Mouse (Mus musculus) large intestine, adult 2 months (tissue): ENCODE measurements around the gene Dus4l. TPM values are rescaled to one million over a fixed set of nuclear protein-coding genes. Genes with fewer than 3 reads are reported as not detected.
"Not testable (repeated sequence)": the region's sequence is repeated elsewhere in the genome, so short reads cannot be mapped to it uniquely, and the experiment has no call there.

Experiments
- DNase-seq: peaks from one replicate; pipeline ENCODE4 v3.0.0-alpha.2; 2012; ENCODE audit warnings: low read depth, low spot score
- WGBS: fragments of 180-500 bp; shearing (Covaris S2); methylation state at CpG from one replicate; pipeline ENCODE4 v1.1.7; 2018; 5-methylcytosine and 5-hydroxymethylcytosine counted together
- polyA plus RNA-seq: library from polyadenylated mRNA; depleted of rRNA; stranded (reverse); fragments of >200 nt; gene quantifications from 2 replicates; pipeline ENCODE4 v1.2.3, GENCODE M21; 2012; rRNA removed

The Dus4l gene
- 2.0 TPM in 2 replicates for polyA plus RNA-seq

DNA sequence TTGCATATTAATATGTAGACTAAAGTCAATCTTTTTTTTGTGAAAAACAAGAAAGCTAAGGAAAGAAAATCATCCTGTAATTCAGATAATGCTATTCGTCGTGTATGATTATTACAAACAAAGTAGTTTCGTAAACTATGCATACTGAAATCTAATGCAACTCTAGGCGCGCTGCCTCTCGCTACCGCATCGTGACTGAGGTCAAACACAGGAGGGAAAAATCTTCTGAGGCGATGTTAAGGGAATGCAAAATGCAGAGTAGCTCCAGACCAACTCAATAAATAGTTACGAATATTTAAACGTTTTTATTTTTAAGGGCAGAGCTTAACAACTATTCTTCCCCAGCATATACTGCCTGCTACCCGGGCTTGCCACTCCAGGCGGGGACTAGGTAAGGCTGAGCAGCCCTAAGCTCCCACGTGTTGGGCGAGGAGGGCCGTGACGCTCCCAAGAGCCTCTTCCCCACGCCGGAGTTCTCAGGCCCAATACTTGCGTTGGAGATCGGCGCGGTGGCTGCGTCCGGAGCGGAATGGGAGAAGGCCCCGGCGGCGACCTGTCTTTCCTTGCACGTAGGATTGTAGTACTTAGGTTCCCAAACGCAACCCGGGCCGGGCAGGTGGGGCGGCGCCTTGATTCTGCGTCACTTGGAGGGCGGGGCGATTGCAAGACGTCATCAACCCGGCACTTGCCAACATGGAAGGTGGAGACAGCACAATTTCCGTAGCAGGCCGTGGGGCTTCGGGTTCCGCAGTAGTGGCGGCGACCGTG is at the start of gene Dus4l, which contains the start of gene Cog5:
Gene Dus4l, minus strand, starts transcription at position 630 of the 768 bp plus-strand sequence.
Gene Cog5, plus strand, starts transcription at position 673 of the 768 bp plus-strand sequence.
- under 1% methylated on average over 47 of the region's 47 CpGs for WGBS
- DNase-seq = peak; percentile 74

DNA sequence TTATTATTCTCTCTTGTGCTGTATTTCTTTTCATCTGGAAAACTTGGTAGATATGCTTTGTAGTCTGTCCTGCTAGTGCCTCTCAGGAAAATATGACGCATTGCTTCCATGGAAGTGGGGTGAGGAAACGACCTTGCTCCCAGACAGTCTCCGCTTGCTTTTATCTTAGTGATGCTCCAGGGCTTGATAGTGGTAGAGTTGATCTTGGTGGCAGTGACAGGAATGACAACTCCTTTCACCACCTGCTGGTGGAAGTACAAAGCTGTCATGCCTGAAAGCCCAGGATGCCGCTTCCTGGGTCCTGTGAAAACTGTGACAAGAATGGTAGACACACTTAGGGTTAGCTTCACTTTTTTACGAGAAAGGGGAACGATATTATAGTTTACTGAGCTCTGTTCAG is 49.3 kb upstream of the Dus4l start:
- no peak for DNase-seq
- 84% methylated on average over 6 of the region's 6 CpGs for WGBS

DNA sequence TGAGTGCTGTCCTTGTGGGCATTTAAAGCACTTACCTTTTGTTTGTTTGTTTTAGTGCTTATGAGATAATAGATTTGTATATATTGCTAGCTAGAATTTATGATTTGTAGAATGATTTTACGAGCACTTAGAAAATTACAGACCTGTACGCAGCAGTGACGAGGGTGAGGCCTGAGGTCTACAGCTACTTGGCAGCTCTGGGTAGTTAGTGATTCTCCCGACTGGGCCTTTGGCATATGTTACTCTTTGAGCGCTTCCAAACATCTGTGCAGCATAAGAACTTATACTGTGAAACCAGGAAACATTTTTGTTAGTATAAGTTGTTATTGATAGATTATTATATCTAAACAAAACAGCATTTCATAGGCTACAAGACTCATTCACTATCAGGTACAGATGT is 46.8 kb upstream of the Dus4l start:
- DNase-seq = peak; percentile 24
- 13% methylated on average over 5 of the region's 5 CpGs for WGBS

DNA sequence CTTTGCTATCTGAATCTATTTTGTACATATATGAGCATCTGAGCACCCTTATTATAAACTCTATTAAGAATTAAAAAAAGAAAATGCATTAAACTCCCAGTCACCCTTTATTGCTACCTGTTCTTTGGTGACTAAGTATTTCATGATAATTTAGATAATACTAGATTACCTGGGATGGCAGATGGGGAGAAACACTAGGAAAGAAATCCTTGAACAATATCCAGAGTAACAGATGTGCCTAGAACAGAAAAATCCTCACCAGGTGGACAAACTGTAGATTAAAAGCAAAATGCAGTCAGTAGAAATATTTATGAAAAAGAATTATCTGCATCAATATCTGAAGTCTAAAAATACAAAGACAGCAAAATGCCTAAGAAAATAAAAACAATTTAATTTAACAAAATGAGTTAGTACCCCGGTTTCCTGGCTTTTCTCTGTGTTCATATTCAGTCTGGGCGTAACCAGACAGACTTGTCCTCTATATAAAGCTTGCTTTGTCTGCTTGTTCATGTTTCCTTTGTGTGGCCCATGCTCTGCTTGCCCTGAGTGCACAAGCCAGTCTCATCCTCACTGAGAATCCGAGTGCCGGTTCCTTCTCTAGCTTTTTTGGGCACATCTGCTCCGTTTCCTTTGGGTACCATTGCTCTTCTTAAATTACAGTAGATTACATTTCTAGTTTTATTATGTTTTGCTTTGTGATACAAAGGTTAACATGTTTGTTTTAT is 46.2 kb upstream of the Dus4l start:
- no peak for DNase-seq
- WGBS = 29% methylated on average over 5 of the region's 5 CpGs

DNA sequence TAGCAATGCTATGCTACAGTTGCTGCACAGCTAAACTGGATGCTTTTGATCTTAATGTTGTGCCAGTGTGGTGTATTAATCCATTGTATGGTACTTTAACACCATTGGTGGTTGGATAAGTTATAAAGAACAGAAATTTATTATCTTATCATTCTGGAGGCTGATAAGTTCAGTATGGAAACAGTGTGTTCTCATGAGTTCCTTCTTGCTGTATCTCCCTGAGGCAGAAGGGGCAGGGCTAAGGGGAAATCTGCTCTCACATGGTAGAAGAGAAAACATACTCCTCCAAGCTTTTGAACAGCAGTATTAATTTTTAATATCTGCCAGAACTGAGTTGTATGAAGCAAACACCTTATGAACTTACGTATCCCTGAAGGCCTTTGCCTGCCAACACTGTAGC is 38.7 kb upstream of the Dus4l start:
- 94% methylated on average over 1 of the region's 1 CpGs for WGBS
- no peak for DNase-seq

DNA sequence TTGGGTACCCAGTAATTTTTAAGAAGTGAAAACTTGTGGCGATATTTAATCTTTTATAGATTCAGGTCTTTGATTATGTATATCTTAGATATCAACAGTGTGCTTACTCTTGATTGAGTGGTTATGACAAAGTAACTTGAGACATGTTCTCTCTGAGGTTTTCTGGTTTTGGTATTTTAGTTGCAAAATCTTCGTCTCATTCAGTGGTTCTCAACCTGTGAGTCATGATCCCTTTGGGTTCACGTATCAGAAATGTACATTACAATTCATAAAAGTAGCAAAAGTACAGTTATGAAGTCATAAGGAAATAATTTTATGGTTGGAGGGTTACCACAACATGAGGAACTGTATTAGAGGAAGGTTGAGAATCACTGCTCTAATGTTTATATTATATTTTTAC is 32.1 kb upstream of the Dus4l start:
- 83% methylated on average over 3 of the region's 3 CpGs for WGBS
- no peak for DNase-seq

DNA sequence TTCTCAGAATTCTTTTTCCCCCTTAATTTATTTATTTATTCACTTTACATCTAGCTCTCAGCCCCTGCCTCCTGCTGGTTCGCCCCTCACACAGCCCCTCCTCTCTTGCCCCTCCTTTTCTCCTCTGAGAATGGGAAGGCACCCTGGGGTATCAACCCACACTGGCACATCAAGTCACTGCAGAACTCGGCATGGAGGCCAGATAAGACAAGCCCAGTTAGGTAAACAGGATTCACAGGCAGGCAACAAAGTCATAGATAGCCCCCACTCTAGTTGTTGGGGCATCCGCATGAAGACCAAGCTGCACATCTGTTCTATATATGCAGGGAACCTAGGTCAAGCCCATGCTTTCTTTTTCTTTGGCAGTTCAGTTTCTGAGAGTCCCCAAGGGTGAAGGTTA is 12.6 kb upstream of the Dus4l start:
- WGBS = 80% methylated on average over 3 of the region's 3 CpGs
- DNase-seq = no peak

DNA sequence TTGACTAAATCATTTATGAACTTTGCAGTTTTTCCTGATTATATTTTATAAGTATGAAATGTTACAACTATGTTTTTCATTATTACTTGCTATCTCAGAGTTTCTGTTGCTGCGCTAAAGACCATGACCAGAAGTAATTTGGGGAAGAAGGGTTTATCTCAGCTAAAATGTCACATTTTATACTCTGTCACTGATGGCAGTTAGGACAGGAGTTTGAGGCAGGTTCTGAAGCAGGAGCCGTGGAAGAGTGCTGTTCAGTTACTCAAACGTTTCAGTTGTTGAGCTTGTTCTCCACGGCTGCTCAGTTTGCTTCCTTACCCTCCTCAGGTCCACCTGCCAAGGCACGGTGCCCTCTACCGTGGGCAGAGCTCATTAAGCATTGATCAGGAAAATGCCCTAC is 11.4 kb upstream of the Dus4l start:
- 77% methylated on average over 6 of the region's 6 CpGs for WGBS
- no peak for DNase-seq

DNA sequence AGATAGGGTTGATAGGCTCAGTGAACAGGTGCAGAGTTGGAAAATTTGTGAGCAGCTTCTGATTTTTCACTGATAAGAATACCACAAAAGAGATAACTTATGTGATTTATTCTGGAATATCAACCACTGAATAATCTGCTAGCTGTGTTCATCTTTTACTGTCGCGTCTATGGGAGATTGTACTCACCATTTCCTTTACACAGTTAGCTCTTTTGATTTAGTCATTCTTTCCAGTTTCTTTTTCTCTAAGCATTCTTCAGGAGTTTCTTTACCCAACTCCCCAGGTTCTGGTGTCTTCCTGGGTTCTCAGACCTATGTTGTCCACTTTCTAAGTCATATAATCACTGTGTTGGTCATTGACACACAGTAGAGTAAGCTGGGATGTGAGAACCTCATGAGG is 2.2 kb upstream of the Dus4l start:
- no peak for DNase-seq
- 96% methylated on average over 2 of the region's 2 CpGs for WGBS

DNA sequence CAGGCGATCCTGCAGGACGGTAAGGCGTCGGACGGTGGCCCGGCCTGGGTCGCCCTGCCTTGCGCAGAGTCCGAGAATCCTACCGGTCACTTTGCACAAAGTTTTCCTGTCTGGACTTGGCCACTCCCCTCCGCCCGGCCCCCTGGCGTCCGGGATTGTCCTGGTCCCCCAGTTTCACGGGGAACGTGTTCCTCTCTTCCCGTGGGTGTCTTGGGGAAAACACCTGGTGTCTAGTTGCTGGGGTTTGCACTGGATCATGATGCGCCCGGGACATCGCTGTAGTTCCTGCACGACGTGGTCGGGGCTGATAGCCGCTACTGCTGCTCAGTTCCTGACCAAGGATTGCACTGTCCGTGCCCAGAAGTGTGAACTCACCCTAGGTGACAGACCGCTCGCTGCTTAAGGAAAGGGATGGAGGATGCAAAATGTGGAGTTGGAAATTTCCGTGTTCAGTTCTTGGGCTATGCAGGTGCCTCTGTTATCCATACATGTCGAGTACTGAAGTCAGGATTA is 395 bp upstream of the Dus4l start:
- under 1% methylated on average over 29 of the region's 29 CpGs for WGBS
- DNase-seq = peak; percentile 36

DNA sequence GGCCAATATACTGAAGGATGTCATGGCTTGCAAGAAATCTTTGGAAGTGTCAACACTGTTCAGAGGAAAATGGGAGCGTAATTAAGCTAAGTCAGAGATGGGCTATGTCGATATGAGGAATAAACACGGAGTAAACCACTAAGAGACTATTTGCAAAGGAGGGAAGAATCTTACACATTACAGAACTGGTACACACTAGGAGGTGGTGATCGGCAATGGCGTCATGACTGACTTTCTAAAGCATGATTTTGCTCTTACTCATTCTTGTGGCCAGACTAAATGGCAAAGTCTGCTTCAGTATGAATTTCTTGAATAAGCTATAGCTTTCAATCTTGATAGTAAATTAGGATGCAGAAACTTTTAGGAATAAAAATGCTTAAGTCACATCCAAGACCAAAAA is 1.0 kb downstream of the Dus4l start:
- 69% methylated on average over 5 of the region's 5 CpGs for WGBS
- DNase-seq = no peak

DNA sequence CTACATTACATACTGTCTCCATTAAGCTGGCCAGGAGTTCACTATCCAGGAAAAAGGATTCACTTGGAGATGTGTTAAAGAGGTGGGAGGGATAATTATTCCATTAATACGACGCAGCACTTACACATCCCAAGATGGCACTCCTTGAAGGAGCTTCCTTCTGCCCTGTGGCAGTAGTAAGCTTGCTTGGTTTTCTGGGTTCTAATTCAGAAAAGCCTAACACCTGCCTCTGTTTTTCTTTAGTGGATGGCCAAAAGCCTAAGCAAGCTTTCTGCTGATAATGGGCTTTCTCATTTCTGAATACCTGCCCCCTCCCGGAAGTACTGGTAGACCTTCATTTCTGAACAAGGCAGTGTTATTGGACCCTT is 19.4 kb downstream of the Dus4l start:
- no peak for DNase-seq
- WGBS = 92% methylated on average over 3 of the region's 3 CpGs

DNA sequence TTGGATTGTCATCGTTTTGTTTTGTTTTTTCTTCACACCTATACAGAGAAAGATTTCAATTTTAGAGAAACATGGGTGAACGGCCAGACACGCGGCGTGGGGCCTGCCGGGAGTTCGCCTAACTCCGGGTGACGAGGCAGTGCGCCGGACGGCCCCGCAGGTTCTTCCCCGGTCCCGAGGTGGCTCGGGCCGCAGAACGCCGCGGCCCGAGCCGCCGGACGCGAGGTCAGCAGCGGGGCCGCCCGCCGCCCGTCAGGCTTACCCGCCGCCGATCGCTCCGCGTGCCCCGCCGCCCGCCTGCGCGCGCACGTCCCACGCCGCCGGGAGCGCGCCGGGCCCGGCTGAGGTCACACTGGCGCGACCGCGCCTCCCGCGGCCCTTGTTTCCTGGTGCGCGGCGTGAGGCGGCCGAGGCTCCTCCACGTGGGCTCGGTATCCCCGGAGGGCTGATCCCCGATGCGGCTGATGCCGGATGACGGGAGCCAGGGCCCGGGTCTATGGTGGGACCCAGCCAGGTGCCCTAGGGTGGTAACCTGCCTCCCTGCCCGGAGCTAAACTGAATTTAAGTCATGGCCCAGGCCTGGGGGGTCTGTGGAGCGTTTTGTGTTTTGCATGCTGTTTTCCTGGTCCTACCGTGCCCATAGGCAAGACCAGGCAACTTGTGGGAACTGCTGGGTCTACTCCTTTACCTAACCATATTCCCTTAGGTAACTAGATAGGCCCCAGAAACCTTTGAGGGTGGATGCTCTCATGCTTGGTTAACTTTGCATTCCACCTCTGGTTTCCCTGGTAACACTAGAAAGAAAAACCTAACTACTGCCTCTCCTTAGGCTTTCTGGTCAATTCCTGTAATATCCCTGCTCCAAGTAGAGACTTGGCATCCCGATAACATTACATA is 20.0 kb downstream of the Dus4l start, which contains the start of gene Bcap29:
Gene Bcap29, minus strand, starts transcription at position 316 of the 897 bp plus-strand sequence.
- peak; percentile 31 for DNase-seq

DNA sequence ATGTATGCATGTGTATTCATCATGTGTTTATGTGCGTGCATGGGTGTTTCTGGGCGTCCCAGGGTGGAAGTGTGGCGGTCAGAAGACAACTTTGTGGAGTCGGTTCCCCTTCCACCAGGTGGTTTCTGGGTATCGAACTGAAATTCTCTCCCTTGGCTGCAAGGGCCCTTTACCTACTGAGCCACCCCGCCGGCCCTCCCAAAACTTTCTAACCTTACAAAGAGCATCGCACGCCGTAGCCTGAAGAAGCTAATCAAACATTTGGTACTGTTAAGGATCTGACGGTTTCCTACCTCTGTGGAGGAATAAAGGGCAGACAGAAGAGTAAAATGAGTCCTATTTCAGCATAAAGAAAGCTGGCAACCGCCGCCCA is 20.7 kb downstream of the Dus4l start:
- DNase-seq = peak; percentile 19
- WGBS = 5% methylated on average over 13 of the region's 13 CpGs

More for the DNA sequence above, 20.0 kb downstream of the Dus4l start, which contains the start of gene Bcap29:
- WGBS = 2% methylated on average over 71 of the region's 73 CpGs

DNA sequence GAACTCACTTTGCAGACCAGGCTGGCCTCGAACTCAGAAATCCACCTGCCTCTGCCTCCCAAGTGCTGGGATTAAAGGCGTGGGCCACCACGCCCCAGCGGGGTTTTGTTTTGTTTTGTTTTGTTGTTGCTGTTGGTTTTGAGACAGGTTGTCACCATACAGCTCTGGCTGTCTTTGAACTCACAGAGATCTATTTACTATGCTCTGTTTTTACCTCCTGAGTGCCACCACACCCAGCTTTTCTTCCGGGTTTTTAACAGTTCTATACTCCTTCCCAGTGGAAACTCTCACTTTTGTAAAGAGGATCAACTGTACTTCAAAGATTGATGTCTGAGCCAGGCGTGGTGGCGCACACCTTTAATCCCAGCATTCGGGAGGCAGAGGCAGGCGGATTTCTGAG is 26.2 kb downstream of the Dus4l start:
- DNase-seq = not testable (repeated sequence)
- WGBS = 91% methylated on average over 9 of the region's 9 CpGs

DNA sequence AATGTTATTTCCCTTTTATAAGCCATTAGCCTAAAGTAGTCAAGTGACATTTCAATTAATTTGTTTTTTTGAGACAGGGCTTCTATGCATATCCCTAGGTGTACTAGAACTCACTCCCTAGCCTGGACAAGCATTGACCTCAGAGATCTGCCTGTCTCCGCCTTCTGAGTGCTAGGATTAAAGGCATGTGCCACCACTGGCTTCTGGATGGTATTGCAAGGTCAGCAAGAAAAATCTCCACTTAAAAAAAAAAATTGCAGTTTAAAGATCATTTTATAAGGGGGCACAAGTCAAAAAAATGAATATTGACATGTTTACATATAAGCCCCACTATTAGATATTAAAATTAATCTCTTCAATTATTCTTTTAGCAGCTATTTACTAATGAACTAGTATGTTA is 29.6 kb downstream of the Dus4l start:
- WGBS = 93% methylated on average over 1 of the region's 1 CpGs
- no peak for DNase-seq

DNA sequence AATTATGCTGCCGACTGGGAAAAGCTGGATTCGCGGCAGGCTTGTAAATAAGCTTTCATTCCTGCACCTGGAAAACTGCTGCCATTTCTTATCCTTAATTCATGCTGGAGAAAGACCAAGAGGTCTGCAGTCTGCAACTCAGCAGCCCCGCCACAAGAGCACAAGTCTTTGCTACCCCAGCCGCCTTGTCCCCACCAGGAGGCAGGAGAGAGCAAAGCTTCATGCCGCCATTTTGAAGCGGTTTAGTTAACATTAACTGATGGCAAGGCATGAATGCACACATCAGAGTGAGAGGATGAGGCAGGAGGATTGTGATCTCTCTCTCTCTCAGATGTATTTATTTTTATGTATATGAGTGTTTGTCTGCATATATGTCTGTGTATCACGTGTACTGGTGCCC is 34.5 kb downstream of the Dus4l start:
- DNase-seq = no peak
- 76% methylated on average over 8 of the region's 8 CpGs for WGBS

DNA sequence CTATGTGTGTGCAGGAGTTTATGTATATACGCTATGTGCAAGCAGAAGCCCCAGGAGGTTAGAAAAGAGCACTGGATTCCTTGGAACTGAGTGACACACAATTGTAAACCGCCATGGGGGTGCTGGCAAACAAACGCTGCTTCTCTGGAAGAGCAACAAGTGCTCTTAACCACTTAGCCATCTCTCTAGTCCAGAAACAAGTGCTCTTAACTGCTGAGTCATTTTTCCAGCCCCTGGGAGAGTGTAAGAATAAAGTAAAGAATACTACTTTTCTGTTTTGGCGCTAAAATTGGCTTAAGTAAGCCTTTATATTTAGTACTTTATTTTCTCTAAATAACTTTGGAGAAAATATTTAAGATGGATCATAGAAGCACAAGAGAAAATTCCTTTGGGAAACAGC is 41.3 kb downstream of the Dus4l start:
- WGBS = 69% methylated on average over 4 of the region's 4 CpGs
- DNase-seq = no peak

DNA sequence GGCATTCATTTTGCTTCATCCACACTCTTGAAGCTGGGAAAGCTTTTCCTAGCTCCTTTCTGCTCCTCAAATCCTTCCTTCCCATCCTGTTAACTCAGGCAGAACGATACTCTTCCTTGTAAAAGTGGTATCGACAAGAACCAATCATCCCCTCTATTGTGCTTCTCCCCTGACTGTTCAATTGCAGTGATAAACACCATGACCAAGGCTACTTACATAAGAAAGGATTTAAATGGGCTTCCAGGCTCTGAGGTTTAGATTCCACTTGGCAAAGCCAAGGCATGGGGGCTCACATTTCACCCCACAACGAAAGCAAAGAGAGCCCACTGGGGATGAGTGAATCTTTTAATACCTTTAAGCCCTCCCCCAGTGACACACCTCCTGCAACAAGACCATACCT is 46.5 kb downstream of the Dus4l start:
- 55% methylated on average over 3 of the region's 3 CpGs for WGBS
- DNase-seq = no peak

DNA sequence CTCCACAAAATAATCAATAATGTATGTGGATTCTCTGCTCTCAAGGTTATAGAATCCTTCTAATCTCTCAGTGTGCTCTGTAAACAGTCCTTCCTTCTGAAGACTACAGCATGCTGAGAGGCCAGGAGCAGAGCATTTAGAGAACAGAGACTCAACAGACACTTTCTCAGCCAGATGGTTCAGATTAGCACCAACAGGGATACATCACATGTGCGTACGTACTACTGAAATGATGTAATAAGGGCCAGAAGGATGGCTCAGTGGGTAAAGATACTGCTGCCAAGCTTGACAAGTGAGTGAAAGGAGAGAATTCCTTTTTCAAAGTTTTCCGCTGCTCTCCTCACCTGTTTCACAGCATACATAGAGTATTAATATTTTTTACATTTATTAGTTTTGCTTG is 49.7 kb downstream of the Dus4l start:
- no peak for DNase-seq
- 92% methylated on average over 3 of the region's 3 CpGs for WGBS
